Mouse (Mus musculus): Measurements from ENCODE around the gene Cnot1. TPM values are rescaled to one million over a fixed set of nuclear protein-coding genes. Genes with fewer than 3 reads are reported as not detected.
"Not testable (repeated sequence)": the region's sequence is repeated elsewhere in the genome, so short reads cannot be mapped to it uniquely, and the experiment has no call there.

The Cnot1 gene
- polyA plus RNA-seq, 1 experiment from 2014 or later, result 76.9 TPM

GRCm38 (mm10) chr8:95795333-95796061 lies 11.8 kb downstream of the Cnot1 start:
- DNase-seq; ATAC-seq (ENCODE audit: low FRiP score, low TSS enrichment); H3K4me2 ChIP-seq (ENCODE audit: low read length); H3K9ac ChIP-seq (replicated peaks; ENCODE audit: low read length); H3K27ac ChIP-seq (replicated peaks; ENCODE audit: low read depth, low read length); H3K4me3 ChIP-seq (replicated peaks; ENCODE audit: low read depth, low read length); H3K4me1 ChIP-seq (ENCODE audit: control insufficient read depth, insufficient read depth, low read length); H3K9me3 ChIP-seq (ENCODE audit: control insufficient read depth, low read length); H3K36me3 ChIP-seq (ENCODE audit: control insufficient read depth, insufficient read depth, low read length); H3K27me3 ChIP-seq (ENCODE audit: control insufficient read depth, insufficient read depth, low read length): not testable (repeated sequence)
- WGBS, result 96% methylated on average over 5 of the region's 5 CpGs

GRCm38 (mm10) chr8:95785591-95785990 lies 21.7 kb downstream of the Cnot1 start:
- H3K4me1 ChIP-seq (ENCODE audit: control insufficient read depth, insufficient read depth, low read length), result no peaks in the 10 kb centered on the region
- H3K4me2 ChIP-seq (ENCODE audit: low read length), result no peak overlapping the region
- H3K4me3 ChIP-seq (replicated peaks; ENCODE audit: low read depth, low read length), result no peak overlapping the region
- ATAC-seq (ENCODE audit: low FRiP score, low TSS enrichment) (no peak), DNase-seq (no peak)
- 91% methylated on average over 4 of the region's 4 CpGs for WGBS
- no peaks in the 10 kb centered on the region for H3K27me3 ChIP-seq (ENCODE audit: control insufficient read depth, insufficient read depth, low read length)
- H3K9me3 ChIP-seq (ENCODE audit: control insufficient read depth, low read length), result no peaks in the 10 kb centered on the region
- no peak overlapping the region for H3K9ac ChIP-seq (replicated peaks; ENCODE audit: low read length)
- H3K36me3 ChIP-seq (ENCODE audit: control insufficient read depth, insufficient read depth, low read length), result peaks cover 53% of the 10 kb centered on the region
- no peak overlapping the region for H3K27ac ChIP-seq (replicated peaks; ENCODE audit: low read depth, low read length)

GRCm38 (mm10) chr8:95782628-95783027 lies 24.6 kb downstream of the Cnot1 start:
- Histone ChIP-seq H3K4me1 (ENCODE audit: control insufficient read depth, insufficient read depth, low read length) (no peaks in the 10 kb centered on the region), H3K9ac (replicated peaks; ENCODE audit: low read length) (no peak overlapping the region), H3K4me2 (ENCODE audit: low read length) (no peak overlapping the region), H3K9me3 (ENCODE audit: control insufficient read depth, low read length) (no peaks in the 10 kb centered on the region), H3K36me3 (ENCODE audit: control insufficient read depth, insufficient read depth, low read length) (peaks cover 57% of the 10 kb centered on the region), H3K27ac (replicated peaks; ENCODE audit: low read depth, low read length) (no peak overlapping the region), H3K4me3 (replicated peaks; ENCODE audit: low read depth, low read length) (no peak overlapping the region), H3K27me3 (ENCODE audit: control insufficient read depth, insufficient read depth, low read length) (no peaks in the 10 kb centered on the region)
- ATAC-seq (ENCODE audit: low FRiP score, low TSS enrichment), result no peak
- no peak for DNase-seq

- WGBS, result 100% methylated on average over 2 of the region's 2 CpGs
- no peaks in the 10 kb centered on the region for H3K4me1 ChIP-seq (ENCODE audit: control insufficient read depth, insufficient read depth, low read length)
- DNase-seq, result no peak
- ATAC-seq (ENCODE audit: low FRiP score, low TSS enrichment), result no peak
- no peak overlapping the region for H3K4me3 ChIP-seq (replicated peaks; ENCODE audit: low read depth, low read length)
- peaks cover 49% of the 10 kb centered on the region for H3K36me3 ChIP-seq (ENCODE audit: control insufficient read depth, insufficient read depth, low read length)
- no peak overlapping the region for H3K27ac ChIP-seq (replicated peaks; ENCODE audit: low read depth, low read length)
- H3K9me3 ChIP-seq (ENCODE audit: control insufficient read depth, low read length), result no peaks in the 10 kb centered on the region
- no peak overlapping the region for H3K9ac ChIP-seq (replicated peaks; ENCODE audit: low read length)
- H3K4me2 ChIP-seq (ENCODE audit: low read length), result no peak overlapping the region
- no peaks in the 10 kb centered on the region for H3K27me3 ChIP-seq (ENCODE audit: control insufficient read depth, insufficient read depth, low read length)
These were observed 25.5 kb downstream of the Cnot1 start for GRCm38 (mm10) chr8:95781775-95782174.

GRCm38 (mm10) chr8:95781085-95781484 lies 26.2 kb downstream of the Cnot1 start:
- Histone ChIP-seq H3K4me2 (ENCODE audit: low read length) (no peak overlapping the region), H3K36me3 (ENCODE audit: control insufficient read depth, insufficient read depth, low read length) (peaks cover 42% of the 10 kb centered on the region), H3K27me3 (ENCODE audit: control insufficient read depth, insufficient read depth, low read length) (no peaks in the 10 kb centered on the region), H3K9ac (replicated peaks; ENCODE audit: low read length) (no peak overlapping the region), H3K27ac (replicated peaks; ENCODE audit: low read depth, low read length) (no peak overlapping the region), H3K4me3 (replicated peaks; ENCODE audit: low read depth, low read length) (no peak overlapping the region), H3K4me1 (ENCODE audit: control insufficient read depth, insufficient read depth, low read length) (no peaks in the 10 kb centered on the region), H3K9me3 (ENCODE audit: control insufficient read depth, low read length) (no peaks in the 10 kb centered on the region)
- WGBS, result 91% methylated on average over 3 of the region's 3 CpGs
- ATAC-seq (ENCODE audit: low FRiP score, low TSS enrichment), result no peak
- DNase-seq, result no peak

GRCm38 (mm10) chr8:95764133-95764532 lies 43.1 kb downstream of the Cnot1 start:
- H3K9ac ChIP-seq (replicated peaks; ENCODE audit: low read length), result no peak overlapping the region
- no peaks in the 10 kb centered on the region for H3K4me1 ChIP-seq (ENCODE audit: control insufficient read depth, insufficient read depth, low read length)
- no peak for ATAC-seq (ENCODE audit: low FRiP score, low TSS enrichment)
- H3K36me3 ChIP-seq (ENCODE audit: control insufficient read depth, insufficient read depth, low read length), result peaks cover 91% of the 10 kb centered on the region
- H3K27me3 ChIP-seq (ENCODE audit: control insufficient read depth, insufficient read depth, low read length), result no peaks in the 10 kb centered on the region
- no peak overlapping the region for H3K4me2 ChIP-seq (ENCODE audit: low read length)
- 88% methylated on average over 1 of the region's 1 CpGs for WGBS
- H3K9me3 ChIP-seq (ENCODE audit: control insufficient read depth, low read length), result no peaks in the 10 kb centered on the region
- no peak for DNase-seq
- H3K27ac ChIP-seq (replicated peaks; ENCODE audit: low read depth, low read length), result no peak overlapping the region
- H3K4me3 ChIP-seq (replicated peaks; ENCODE audit: low read depth, low read length), result no peak overlapping the region

- no peaks in the 10 kb centered on the region for H3K27me3 ChIP-seq (ENCODE audit: control insufficient read depth, insufficient read depth, low read length)
- H3K9ac ChIP-seq (replicated peaks; ENCODE audit: low read length), result no peak overlapping the region
- 93% methylated on average over 6 of the region's 6 CpGs for WGBS
- no peak overlapping the region for H3K4me3 ChIP-seq (replicated peaks; ENCODE audit: low read depth, low read length)
- ATAC-seq (ENCODE audit: low FRiP score, low TSS enrichment) (no peak), DNase-seq (no peak)
- H3K9me3 ChIP-seq (ENCODE audit: control insufficient read depth, low read length), result no peaks in the 10 kb centered on the region
- no peak overlapping the region for H3K4me2 ChIP-seq (ENCODE audit: low read length)
- peaks cover 86% of the 10 kb centered on the region for H3K36me3 ChIP-seq (ENCODE audit: control insufficient read depth, insufficient read depth, low read length)
- H3K27ac ChIP-seq (replicated peaks; ENCODE audit: low read depth, low read length), result no peak overlapping the region
- no peaks in the 10 kb centered on the region for H3K4me1 ChIP-seq (ENCODE audit: control insufficient read depth, insufficient read depth, low read length)
These were observed 46.9 kb downstream of the Cnot1 start for GRCm38 (mm10) chr8:95760323-95760722.

- no peaks in the 10 kb centered on the region for H3K27me3 ChIP-seq (ENCODE audit: control insufficient read depth, insufficient read depth, low read length)
- no peak for DNase-seq
- no peak overlapping the region for H3K4me3 ChIP-seq (replicated peaks; ENCODE audit: low read depth, low read length)
- no peak overlapping the region for H3K4me2 ChIP-seq (ENCODE audit: low read length)
- 98% methylated on average over 1 of the region's 1 CpGs for WGBS
- H3K36me3 ChIP-seq (ENCODE audit: control insufficient read depth, insufficient read depth, low read length), result peaks cover 83% of the 10 kb centered on the region
- no peaks in the 10 kb centered on the region for H3K9me3 ChIP-seq (ENCODE audit: control insufficient read depth, low read length)
- H3K4me1 ChIP-seq (ENCODE audit: control insufficient read depth, insufficient read depth, low read length), result no peaks in the 10 kb centered on the region
- no peak overlapping the region for H3K27ac ChIP-seq (replicated peaks; ENCODE audit: low read depth, low read length)
- no peak for ATAC-seq (ENCODE audit: low FRiP score, low TSS enrichment)
- no peak overlapping the region for H3K9ac ChIP-seq (replicated peaks; ENCODE audit: low read length)
These were observed 55.3 kb downstream of the Cnot1 start for GRCm38 (mm10) chr8:95751924-95752323.

GRCm38 (mm10) chr8:95748028-95748427 lies 59.2 kb downstream of the Cnot1 start:
- H3K27me3 ChIP-seq (ENCODE audit: control insufficient read depth, insufficient read depth, low read length), result no peaks in the 10 kb centered on the region
- no peak overlapping the region for H3K9ac ChIP-seq (replicated peaks; ENCODE audit: low read length)
- H3K27ac ChIP-seq (replicated peaks; ENCODE audit: low read depth, low read length), result no peak overlapping the region
- WGBS, result 96% methylated on average over 4 of the region's 4 CpGs
- no peaks in the 10 kb centered on the region for H3K4me1 ChIP-seq (ENCODE audit: control insufficient read depth, insufficient read depth, low read length)
- H3K4me3 ChIP-seq (replicated peaks; ENCODE audit: low read depth, low read length), result no peak overlapping the region
- DNase-seq (no peak), ATAC-seq (ENCODE audit: low FRiP score, low TSS enrichment) (no peak)
- H3K9me3 ChIP-seq (ENCODE audit: control insufficient read depth, low read length), result no peaks in the 10 kb centered on the region
- no peak overlapping the region for H3K4me2 ChIP-seq (ENCODE audit: low read length)
- peaks cover 91% of the 10 kb centered on the region for H3K36me3 ChIP-seq (ENCODE audit: control insufficient read depth, insufficient read depth, low read length)

Data from midbrain, embryonic 14.5 days (tissue).